In genomic region chr6:55039446-55039783, GRCm38 (mm10) we compare ENCODE assay signal across 8 mouse cellular contexts. TPM values are rescaled to one million over a fixed set of nuclear protein-coding genes. Genes with fewer than 3 reads are reported as not detected.
A peak's percentile ranks its signal among the peaks of the same experiment; 100 is the strongest.
DNase-seq lines count a peak whose midpoint lies in the region; ATAC-seq and TF ChIP-seq lines count a peak whose summit lies in the region.

No protein-coding gene starts in this region.

- no peak for TF ChIP-seq POLR2A in embryonic fibroblast, embryonic 13.5 days (IDR thresholded peaks at IDR 0.05; ENCODE audit: low read depth, low read length)

- no peak for DNase-seq in liver, embryonic 11.5 days (ENCODE audit: low spot score)
- DNase-seq in liver: no peak
- DNase-seq in gastrocnemius, adult 18-20 months (ENCODE audit: low spot score): no peak
- DNase-seq in frontal cortex, postnatal 36 days (ENCODE audit: low spot score in 2 of 2): no peak
- DNase-seq in gastrocnemius, postnatal 14 days: no peak

- 74% methylated on average over 6 of the region's 6 CpGs for WGBS in liver, embryonic 11.5 days
- 69% methylated on average over 6 of the region's 6 CpGs for WGBS in limb, embryonic 12.5 days
- 72% methylated on average over 6 of the region's 6 CpGs for WGBS in stomach, embryonic 14.5 days

- H3K36me3 ChIP-seq in liver, embryonic 11.5 days (ENCODE audit: control insufficient read depth, insufficient read depth, low read length): no peaks in the 10 kb centered on the region
- H3K36me3 ChIP-seq in limb, embryonic 12.5 days: no peaks in the 10 kb centered on the region
- H3K36me3 ChIP-seq in stomach, embryonic 14.5 days (ENCODE audit: control insufficient read depth, insufficient read depth, low read length): no peaks in the 10 kb centered on the region

- H3K4me1 ChIP-seq in liver, embryonic 11.5 days (replicated peaks; ENCODE audit: control insufficient read depth, insufficient read depth, low read length): peaks cover 15% of the 10 kb centered on the region; the same call in 1 of the 2 replicates
- H3K4me1 ChIP-seq in embryonic fibroblast, embryonic 13.5 days (ENCODE audit: control insufficient read depth, insufficient read depth, low read length): peaks cover 5% of the 10 kb centered on the region; the same call in 1 of the 2 replicates
- H3K4me1 ChIP-seq in limb, embryonic 12.5 days (replicated peaks): peaks cover 17% of the 10 kb centered on the region
- peaks cover 9% of the 10 kb centered on the region; the same call in 1 of the 2 replicates for H3K4me1 ChIP-seq in stomach, embryonic 14.5 days (ENCODE audit: control insufficient read depth, insufficient read depth, low read length)

- peak overlapping the region; percentile 77 for H3K9ac ChIP-seq in liver, embryonic 11.5 days (ENCODE audit: low read depth, low read length)
- H3K9ac ChIP-seq in limb, embryonic 12.5 days (replicated peaks): no peak overlapping the region
- H3K9ac ChIP-seq in stomach, embryonic 14.5 days (replicated peaks; ENCODE audit: low read depth, low read length): 0 out of 2 replicates have a peak overlapping the region, but pooled peaks have one; percentile 92

- H3K27ac ChIP-seq in liver, embryonic 11.5 days (ENCODE audit: low read depth, low read length): no peak overlapping the region
- peak overlapping the region; percentile 69; the same call in 1 of the 2 replicates for H3K27ac ChIP-seq in embryonic fibroblast, embryonic 13.5 days (ENCODE audit: insufficient read depth, low read length)
- no peak overlapping the region for H3K27ac ChIP-seq in limb, embryonic 12.5 days
- H3K27ac ChIP-seq in stomach, embryonic 14.5 days (ENCODE audit: low read length): no peak overlapping the region

- no peaks in the 10 kb centered on the region for H3K9me3 ChIP-seq in liver, embryonic 11.5 days (ENCODE audit: control insufficient read depth, low read length)
- H3K9me3 ChIP-seq in limb, embryonic 12.5 days: no peaks in the 10 kb centered on the region
- H3K9me3 ChIP-seq in stomach, embryonic 14.5 days (ENCODE audit: control insufficient read depth, low read depth, low read length): no peaks in the 10 kb centered on the region

- peak overlapping the region; percentile 88 for H3K4me3 ChIP-seq in liver, embryonic 11.5 days (ENCODE audit: low read depth, low read length)
- peak overlapping the region; percentile 81 for H3K4me3 ChIP-seq in embryonic fibroblast, embryonic 13.5 days (ENCODE audit: insufficient read depth, low read length)
- no peak overlapping the region for H3K4me3 ChIP-seq in limb, embryonic 12.5 days (replicated peaks)
- H3K4me3 ChIP-seq in stomach, embryonic 14.5 days (ENCODE audit: low read depth, low read length): peak overlapping the region; percentile 95; the same call in 1 of the 2 replicates

- no peak for ATAC-seq in liver, embryonic 11.5 days (replicated peaks; ENCODE audit: low FRiP score)
- ATAC-seq in limb, embryonic 12.5 days (ENCODE audit: insufficient number of reproducible peaks, insufficient read depth, low FRiP score, low TSS enrichment, low read depth): no peak
- no peak for ATAC-seq in stomach, embryonic 14.5 days (ENCODE audit: insufficient number of reproducible peaks, insufficient read depth, low FRiP score, low read depth)

- H3K27me3 ChIP-seq in liver, embryonic 11.5 days (replicated peaks; ENCODE audit: control insufficient read depth, insufficient read depth, low read length): no peaks in the 10 kb centered on the region
- H3K27me3 ChIP-seq in limb, embryonic 12.5 days: no peaks in the 10 kb centered on the region
- no peaks in the 10 kb centered on the region for H3K27me3 ChIP-seq in stomach, embryonic 14.5 days (ENCODE audit: control insufficient read depth, insufficient read depth, low read length)

- H3K4me2 ChIP-seq in liver, embryonic 11.5 days: peak overlapping the region; percentile 83
- peak overlapping the region; percentile 83 for H3K4me2 ChIP-seq in limb, embryonic 12.5 days
- peak overlapping the region; percentile 79 for H3K4me2 ChIP-seq in stomach, embryonic 14.5 days (replicated peaks; ENCODE audit: low read depth, low read length)

- no peak for TF ChIP-seq CTCF in embryonic fibroblast, embryonic 13.5 days (IDR thresholded peaks at IDR 0.05; ENCODE audit: borderline replicate concordance, insufficient read depth, low read length)

- intact Hi-C loops in gastrocnemius, postnatal 14 days (cut with DNase I; ENCODE audit: low total_unique reads): no loop called here

RNA-seq across cellular contexts. Expression of gene Gars, which starts 1.6 kb away (rescaled TPM):
- 253 and 284 TPM in 2 replicates for polyA plus RNA-seq in liver, embryonic 11.5 days (2014; fragmentation: Nextera tagmentation; extraction: Ambion mirVana)
- polyA plus RNA-seq in embryonic fibroblast, embryonic 13.5 days (2011; ENCODE audit: insufficient read length, low read depth, missing spikeins): 321 and 336 TPM in 2 replicates
- polyA plus RNA-seq in limb, embryonic 12.5 days (2016; fragmentation: Nextera tagmentation; extraction: Ambion mirVana): 148 and 149 TPM in 2 replicates
- 123 and 138 TPM in 2 replicates for polyA plus RNA-seq in stomach, embryonic 14.5 days (2014; fragmentation: Nextera tagmentation; extraction: Ambion mirVana)
- total RNA-seq in gastrocnemius, adult 18-20 months (2021): 10 to 100 TPM; 59.2 to 59.4 TPM
- 10 to 100 TPM; 58.9 to 64.3 TPM for total RNA-seq in gastrocnemius, postnatal 14 days (2021)

RNA-seq across cellular contexts. Expression of gene Ggct, which starts 46.7 kb away (rescaled TPM):
- polyA plus RNA-seq in liver, embryonic 11.5 days (2014; fragmentation: Nextera tagmentation; extraction: Ambion mirVana): 11.8 TPM in 2 replicates
- polyA plus RNA-seq in embryonic fibroblast, embryonic 13.5 days (2011; ENCODE audit: insufficient read length, low read depth, missing spikeins): 7.2 and 14.8 TPM in 2 replicates
- 8.0 and 10.6 TPM in 2 replicates for polyA plus RNA-seq in limb, embryonic 12.5 days (2016; fragmentation: Nextera tagmentation; extraction: Ambion mirVana)
- polyA plus RNA-seq in stomach, embryonic 14.5 days (2014; fragmentation: Nextera tagmentation; extraction: Ambion mirVana): 7.9 and 10.1 TPM in 2 replicates
- total RNA-seq in gastrocnemius, adult 18-20 months (2021): 1 to 10 TPM; 6.6 to 8.3 TPM
- 1 to 10 TPM; 7.3 to 8.0 TPM for total RNA-seq in gastrocnemius, postnatal 14 days (2021)
